ENCODE assay signal across 8 mouse cellular contexts in the genomic region with DNA sequence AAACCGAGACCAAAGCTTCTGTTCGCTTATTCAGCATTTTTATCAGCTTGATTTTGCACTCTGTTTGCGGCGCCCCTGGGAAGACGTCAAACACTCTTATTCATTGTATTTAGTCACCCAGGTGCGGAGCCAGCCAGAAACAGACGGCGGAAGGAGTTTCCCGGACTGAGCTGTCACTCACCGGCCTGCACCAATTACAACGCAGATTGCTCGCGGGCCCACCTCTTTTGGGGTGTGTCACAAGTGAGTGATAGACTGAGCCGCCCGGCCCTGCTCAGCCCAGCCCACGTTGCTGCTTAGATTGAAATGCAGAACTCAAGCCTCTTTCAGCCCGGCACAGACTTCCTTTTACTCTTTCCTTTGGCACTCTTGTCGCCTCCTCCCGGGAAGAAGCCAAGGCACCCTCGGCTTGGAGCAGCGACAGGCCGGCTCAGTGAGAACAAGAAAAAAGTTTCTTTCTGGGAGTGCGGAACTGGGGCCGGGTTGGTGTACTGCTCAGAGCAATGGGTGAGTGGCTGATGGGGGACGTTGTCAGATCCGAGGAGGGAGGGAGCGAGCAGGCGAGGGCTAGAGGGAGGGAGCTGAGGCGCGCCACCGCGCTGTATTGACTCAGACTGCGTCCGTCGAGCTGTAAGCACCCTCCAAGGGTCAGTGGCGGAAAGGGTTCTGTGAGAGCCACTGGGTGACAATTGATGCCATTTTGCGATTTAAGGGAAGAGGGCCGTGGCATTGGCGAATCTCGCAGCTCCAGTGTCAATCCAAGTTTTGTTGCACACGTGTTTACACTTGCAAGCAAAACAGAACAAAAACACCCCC. TPM values are rescaled to one million over a fixed set of nuclear protein-coding genes. Genes with fewer than 3 reads are reported as not detected.
A peak's percentile ranks its signal among the peaks of the same experiment; 100 is the strongest.
DNase-seq lines count a peak whose midpoint lies in the region; ATAC-seq and TF ChIP-seq lines count a peak whose summit lies in the region.

No protein-coding gene starts in this region.

- no peaks in the 10 kb centered on the region for H3K36me3 ChIP-seq in megakaryocyte, embryonic 14.5 days (replicated peaks; ENCODE audit: low read length)
- H3K36me3 ChIP-seq in embryonic facial prominence, embryonic 11.5 days (replicated peaks; ENCODE audit: control insufficient read depth, insufficient read depth, low read depth, low read length), result no peaks in the 10 kb centered on the region
- no peaks in the 10 kb centered on the region for H3K36me3 ChIP-seq in heart, adult 2 months (ENCODE audit: control insufficient read depth, insufficient read depth, low read length)

- H3K4me3 ChIP-seq in megakaryocyte, embryonic 14.5 days (replicated peaks), result peak overlapping the region; percentile 87
- peak overlapping the region; percentile 49 for H3K4me3 ChIP-seq in embryonic facial prominence, embryonic 11.5 days (ENCODE audit: low read depth, low read length)
- H3K4me3 ChIP-seq in heart, adult 2 months, result 0 out of 2 replicates have a peak overlapping the region, but pooled peaks have one; percentile 5

- H3K27me3 ChIP-seq in megakaryocyte, embryonic 14.5 days (replicated peaks), result peaks cover 97% of the 10 kb centered on the region
- peaks cover 59% of the 10 kb centered on the region for H3K27me3 ChIP-seq in embryonic facial prominence, embryonic 11.5 days (ENCODE audit: control insufficient read depth, insufficient read depth, low read length)
- peaks cover 46% of the 10 kb centered on the region for H3K27me3 ChIP-seq in heart, adult 2 months (ENCODE audit: control insufficient read depth, insufficient read depth, low read length)

- no peak for TF ChIP-seq EP300 in heart, adult 2 months (IDR thresholded peaks at IDR 0.05; ENCODE audit: insufficient read depth, low read depth, low read length)

- H3K79me2 ChIP-seq in heart, adult 2 months (replicated peaks; ENCODE audit: control insufficient read depth, insufficient read depth, low read length), result no peaks in the 10 kb centered on the region

- WGBS in embryonic facial prominence, embryonic 11.5 days, result under 1% methylated on average over 41 of the region's 41 CpGs
- WGBS in heart, adult 2 months, result 1% methylated on average over 41 of the region's 41 CpGs

- intact Hi-C loops in heart, adult 2 months (cut with DNase I), result no loop called here

- ATAC-seq in megakaryocyte, adult 5-6 weeks (ENCODE audit: poor library complexity, severe bottlenecking), result no peak
- peak; percentile 95 for ATAC-seq in embryonic facial prominence, embryonic 11.5 days (replicated peaks; ENCODE audit: insufficient number of reproducible peaks, low FRiP score, low TSS enrichment, low read depth)

- H3K9ac ChIP-seq in embryonic facial prominence, embryonic 11.5 days (replicated peaks; ENCODE audit: low read length), result peak overlapping the region; percentile 56
- H3K9ac ChIP-seq in heart, adult 2 months (ENCODE audit: low read depth, low read length), result no peak overlapping the region

- no peak for TF ChIP-seq POLR2A in heart, adult 2 months (IDR thresholded peaks at IDR 0.05; ENCODE audit: insufficient read depth, low read depth, low read length)

- peaks cover 53% of the 10 kb centered on the region for H3K9me3 ChIP-seq in megakaryocyte, embryonic 14.5 days
- no peaks in the 10 kb centered on the region for H3K9me3 ChIP-seq in embryonic facial prominence, embryonic 11.5 days (replicated peaks; ENCODE audit: control insufficient read depth, low read length)

- H3K4me2 ChIP-seq in embryonic facial prominence, embryonic 11.5 days (ENCODE audit: low read depth, low read length), result peak overlapping the region; percentile 57

- peak; percentile 94 for DNase-seq in embryonic facial prominence, embryonic 11.5 days (ENCODE audit: low spot score)
- DNase-seq in heart, adult 2 months, result peak; percentile 60 to 68
- peak; percentile 61 for DNase-seq in kidney, adult 11 months
- DNase-seq in lung, adult 18-20 months, result peak; percentile 82 to 86
- peak; percentile 69 for DNase-seq in ovary, postnatal 36 days (ENCODE audit: low spot score)
- no peak for DNase-seq in cerebellum, adult 11-12 months

- no peak for TF ChIP-seq CTCF in heart, adult 2 months (IDR thresholded peaks at IDR 0.05)

- peaks cover 50% of the 10 kb centered on the region for H3K4me1 ChIP-seq in megakaryocyte, embryonic 14.5 days
- H3K4me1 ChIP-seq in embryonic facial prominence, embryonic 11.5 days (ENCODE audit: control insufficient read depth, insufficient read depth, low read length), result peaks cover 6% of the 10 kb centered on the region
- H3K4me1 ChIP-seq in heart, adult 2 months (ENCODE audit: control insufficient read depth, insufficient read depth, low read length), result no peaks in the 10 kb centered on the region

- no peak overlapping the region for H3K27ac ChIP-seq in embryonic facial prominence, embryonic 11.5 days (replicated peaks; ENCODE audit: low read depth, low read length)
- H3K27ac ChIP-seq in heart, adult 2 months, result no peak overlapping the region

RNA-seq across cellular contexts. Expression of a gene that starts 4.0 kb away (rescaled TPM):
- polyA plus RNA-seq in megakaryocyte, embryonic 14.5 days (2012; ENCODE audit: insufficient read depth, low replicate concordance), result not detected in 2 replicates
- not detected in 2 replicates for total RNA-seq in megakaryocyte, adult 5-6 weeks (2015)
- not detected in 2 replicates for total RNA-seq in megakaryocyte, adult 5-6 weeks (2017)
- polyA plus RNA-seq in embryonic facial prominence, embryonic 11.5 days (2014; fragmentation: Nextera tagmentation; extraction: Ambion mirVana), result 10.5 and 11.9 TPM in 2 replicates
- under 1 TPM in 1 of 2 experiments, not detected in 1; 0.26 TPM for total RNA-seq in heart, adult 2 months (2021)
- polyA plus RNA-seq in heart, adult 2 months (2012; rRNA removed), result 0.20 and 0.47 TPM in 2 replicates

Comparison
In these comparisons a context has a peak if more than half of its experiments do, and no peak if none do; other contexts are left out.
1. H3K4me3 ChIP-seq: peak in every context shown above with its lines; median percentile 87 in megakaryocyte, embryonic 14.5 days; 49 in embryonic facial prominence, embryonic 11.5 days; 5 in heart, adult 2 months.